Mouse (Mus musculus) C2C12 (cell line): ENCODE results near the gene Dcn.

Experiments
- CEBPB ChIP-seq: IDR thresholded peaks from one replicate; pipeline ENCODE4 v1.6.1; 2011; ENCODE audit warnings: low read depth, mild to moderate bottlenecking, control low read depth, moderate library complexity
- CTCF ChIP-seq: IDR thresholded peaks from one replicate; pipeline ENCODE4 v1.5.1; 2011; ENCODE audit not compliant: control insufficient read depth, insufficient read depth, insufficient read length
- USF1 ChIP-seq: IDR thresholded peaks from one replicate; pipeline ENCODE4 v1.6.1; 2011; ENCODE audit warnings: low read depth, mild to moderate bottlenecking, control low read depth, moderate library complexity

- TF ChIP-seq CTCF: no peak
- no peak for TF ChIP-seq USF1
- no peak for TF ChIP-seq CEBPB
Observed at GRCm38 (mm10) chr10:97497646-97498045, 18.2 kb downstream of the Dcn start.
